Mouse (Mus musculus): Measurements from ENCODE around the gene Trim21.

- TF ChIP-seq CTCF (conservative IDR thresholded peaks at IDR 0.05; ENCODE audit: low read length) (no peak), NANOG (IDR thresholded peaks at IDR 0.05; ENCODE audit: borderline replicate concordance, low read length) (no peak)
Observed at GRCm38 (mm10) chr7:102540596-102540995, 24.7 kb downstream of the Trim21 start, which contains the start of gene Olfr548-ps1.
